Mouse (Mus musculus) gastrocnemius, postnatal 10 days (tissue): Measurements from ENCODE around the gene Abcc10. TPM values are rescaled to one million over a fixed set of nuclear protein-coding genes. Genes with fewer than 3 reads are reported as not detected.

Experiments
- DNase-seq: peaks from one replicate; pipeline ENCODE4 v3.0.0; 2021; ENCODE audit warnings: mixed read lengths
- long read RNA-seq, 2 experiments: library from polyadenylated mRNA; stranded (forward); transcript quantifications; one replicate each; pipeline ENCODE4 v2.0.0; 2021
- total RNA-seq, 2 experiments: library from RNA; stranded (reverse); gene quantifications; 2 replicates each; pipeline ENCODE4 v1.2.3; 2021

Abcc10 gene
- total RNA-seq = 1 to 10 TPM; 3.5 to 4.2 TPM
- long read RNA-seq, experiment 1, full-length matches to known transcripts = 6 of 10 reads
- long read RNA-seq, experiment 1, partial matches to known transcripts = 1 of 10 reads
- long read RNA-seq, experiment 1, other reads (novel, unspliced or antisense) = 3 of 10 reads
- long read RNA-seq, experiment 2, partial matches to known transcripts = 0 of 4 reads
- long read RNA-seq, experiment 2, other reads (novel, unspliced or antisense) = 3 of 4 reads

GRCm38 (mm10) chr17:46327906-46328534, at the start of gene Abcc10:
TSS of gene Abcc10 (minus strand) at chr17:46328352.
- peak; percentile 93 for DNase-seq

- peak; percentile 15 for DNase-seq
These were observed 43.6 kb upstream of the Abcc10 start for GRCm38 (mm10) chr17:46371783-46372182.

- no peak for DNase-seq
These were observed 23.0 kb upstream of the Abcc10 start for GRCm38 (mm10) chr17:46351026-46351700.

- no peak for DNase-seq
These were observed 13.1 kb upstream of the Abcc10 start for GRCm38 (mm10) chr17:46341208-46341607.

- no peak for DNase-seq
These were observed 8.3 kb upstream of the Abcc10 start for GRCm38 (mm10) chr17:46336475-46336874.

- DNase-seq = no peak
These were observed 571 bp upstream of the Abcc10 start for GRCm38 (mm10) chr17:46328723-46329122.

- no peak for DNase-seq
These were observed 693 bp downstream of the Abcc10 start for GRCm38 (mm10) chr17:46327413-46327905.

GRCm38 (mm10) chr17:46322046-46322823, 5.9 kb downstream of the Abcc10 start:
- no peak for DNase-seq

- DNase-seq = no peak
These were observed 7.7 kb downstream of the Abcc10 start for GRCm38 (mm10) chr17:46320492-46320891.

GRCm38 (mm10) chr17:46315813-46316212, 12.3 kb downstream of the Abcc10 start:
- DNase-seq = no peak

- DNase-seq = no peak
These were observed 14.9 kb downstream of the Abcc10 start for GRCm38 (mm10) chr17:46313135-46313715.

- no peak for DNase-seq
These were observed 17.6 kb downstream of the Abcc10 start for GRCm38 (mm10) chr17:46310515-46310914.

GRCm38 (mm10) chr17:46309835-46310234, 18.3 kb downstream of the Abcc10 start:
- DNase-seq = no peak

GRCm38 (mm10) chr17:46306956-46307355, 21.2 kb downstream of the Abcc10 start:
- DNase-seq = no peak

GRCm38 (mm10) chr17:46304184-46304583, 24.0 kb downstream of the Abcc10 start:
- no peak for DNase-seq

- no peak for DNase-seq
These were observed 26.3 kb downstream of the Abcc10 start for GRCm38 (mm10) chr17:46301892-46302291.

GRCm38 (mm10) chr17:46298220-46298913, 29.8 kb downstream of the Abcc10 start:
- DNase-seq = peak; percentile 81

- DNase-seq = no peak
These were observed 30.6 kb downstream of the Abcc10 start, which contains the start of gene Dlk2 for GRCm38 (mm10) chr17:46297364-46298219. TSS of gene Dlk2 (plus strand) at chr17:46297421.

- no peak for DNase-seq
These were observed 31.2 kb downstream of the Abcc10 start for GRCm38 (mm10) chr17:46297028-46297363.

- no peak for DNase-seq
These were observed 31.6 kb downstream of the Abcc10 start for GRCm38 (mm10) chr17:46296601-46297000.
